Mouse (Mus musculus) intestine, embryonic 16.5 days (tissue): Measurements from ENCODE around the gene Fgfr2. TPM values are rescaled to one million over a fixed set of nuclear protein-coding genes. Genes with fewer than 3 reads are reported as not detected.

Experiments
- ATAC-seq: fragments of 200-750 bp; cut with Nextera tagmentation; 2 replicates; pipeline ENCODE4 v1.8.0; 2017; ENCODE audit warnings: moderate TSS enrichment, moderate library complexity
- H3K27ac ChIP-seq: fragments of 300-500 bp; sonication (generic); 2 replicates; pipeline ENCODE4 v1.5.1; 2014; ENCODE audit warnings: mild to moderate bottlenecking, low read length
- H3K27me3 ChIP-seq: fragments of 300-500 bp; sonication (generic); replicated peaks from 2 replicates; pipeline ENCODE4 v1.6.1; 2014; ENCODE audit warnings: low read length, control low read depth, mixed read lengths; ENCODE audit not compliant: control insufficient read depth, insufficient read depth
- H3K36me3 ChIP-seq: fragments of 300-500 bp; sonication (generic); 2 replicates; pipeline ENCODE4 v1.6.1; 2014; ENCODE audit warnings: low read length, control low read depth; ENCODE audit not compliant: control insufficient read depth, insufficient read depth
- H3K4me1 ChIP-seq: fragments of 300-500 bp; sonication (generic); 2 replicates; pipeline ENCODE4 v1.6.1; 2014; ENCODE audit warnings: low read length, control low read depth, mixed read lengths; ENCODE audit not compliant: control insufficient read depth, insufficient read depth
- H3K4me2 ChIP-seq: fragments of 300-500 bp; sonication (generic); 2 replicates; pipeline ENCODE4 v1.6.1; 2014; ENCODE audit warnings: low read depth, low read length, control low read depth
- H3K4me3 ChIP-seq: fragments of 300-500 bp; sonication (generic); 2 replicates; pipeline ENCODE4 v1.5.1; 2014; ENCODE audit warnings: mild to moderate bottlenecking, low read length
- H3K9ac ChIP-seq: fragments of 300-500 bp; sonication (generic); 2 replicates; pipeline ENCODE4 v1.6.1; 2014; ENCODE audit warnings: low read depth, low read length
- H3K9me3 ChIP-seq: fragments of 300-500 bp; sonication (generic); 2 replicates; pipeline ENCODE4 v1.6.1; 2016; ENCODE audit warnings: low read length, control low read depth; ENCODE audit not compliant: control insufficient read depth
- WGBS: fragments of 180-500 bp; shearing (Covaris S2); extraction: QIAGEN DNeasy Blood & Tissue Kit; methylation state at CpG from one replicate; pipeline ENCODE4 v1.1.7; 2014; 5-methylcytosine and 5-hydroxymethylcytosine counted together
- polyA plus RNA-seq: library from polyadenylated mRNA; unstranded; fragments of >200 nt; fragmentation: Nextera tagmentation; extraction: Ambion mirVana; gene quantifications from 2 replicates; pipeline ENCODE4 v1.2.1, GENCODE M21; 2015

Gene Fgfr2
- polyA plus RNA-seq, 1 experiment from 2014 or later: 47.3 TPM

DNA sequence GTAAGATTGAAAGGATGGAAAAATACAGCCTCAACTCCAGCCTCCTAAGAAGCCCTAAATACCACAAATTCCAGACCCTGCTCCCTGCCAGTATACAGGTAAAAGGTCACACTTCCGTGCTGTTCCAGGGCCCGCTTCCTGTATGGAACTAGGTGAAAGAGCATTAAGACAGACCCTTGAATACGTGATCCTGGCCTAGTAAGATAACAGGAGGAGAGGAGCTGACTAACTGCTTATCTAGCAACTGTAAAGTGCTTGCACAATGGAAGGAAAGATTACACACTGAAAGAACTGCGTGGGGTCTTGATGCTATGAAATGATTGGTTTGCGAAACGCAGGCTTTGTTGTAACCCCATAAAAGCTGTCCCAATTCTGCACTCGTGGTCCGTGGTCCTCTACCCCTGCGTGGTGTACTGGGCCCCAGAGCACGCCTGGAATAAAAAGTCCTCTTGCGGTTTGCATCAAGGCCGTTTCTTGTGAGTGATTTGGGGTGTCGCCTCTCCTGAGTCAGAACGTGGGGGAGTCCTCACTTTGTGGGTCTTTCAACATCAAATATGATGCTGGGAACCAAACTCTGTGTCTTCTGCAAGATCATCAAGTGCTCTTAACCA is 2602.2 kb downstream of the Fgfr2 start:
- H3K4me1 ChIP-seq: peaks cover 6% of the 10 kb centered on the region
- H3K36me3 ChIP-seq: no peaks in the 10 kb centered on the region
- H3K27me3 ChIP-seq: no peaks in the 10 kb centered on the region
- H3K27ac ChIP-seq: peak overlapping the region; percentile 98
- peak overlapping the region; percentile 64; the same call in 1 of the 2 replicates for H3K4me2 ChIP-seq
- 0 out of 2 replicates have a peak overlapping the region, but pooled peaks have one; percentile 93 for H3K4me3 ChIP-seq
- WGBS: 75% methylated on average over 14 of the region's 14 CpGs
- no peak for ATAC-seq
- no peaks in the 10 kb centered on the region for H3K9me3 ChIP-seq
- no peak overlapping the region for H3K9ac ChIP-seq

DNA sequence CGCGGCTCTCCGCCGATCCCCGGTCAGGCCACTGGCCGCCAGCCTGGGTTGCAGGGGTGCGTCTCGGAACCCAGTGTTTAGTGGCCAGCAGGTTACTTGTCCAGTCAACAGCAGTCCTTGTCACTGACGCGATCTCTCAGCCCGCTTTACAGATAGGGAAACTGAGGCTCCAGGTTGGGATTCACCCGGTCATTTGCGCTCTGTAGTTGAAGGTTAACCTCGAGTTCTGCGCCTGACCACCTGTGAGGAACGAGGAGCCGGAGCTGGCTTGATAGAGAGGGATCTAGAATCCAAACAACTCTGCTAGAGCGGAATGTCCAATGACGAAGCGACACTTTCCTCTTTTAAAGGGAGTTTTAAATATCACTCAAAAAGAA is 2603.1 kb downstream of the Fgfr2 start, which contains the start of gene Ate1:
Gene Ate1 (minus strand): TSS at position 321 of the 377 bp plus-strand sequence.
- Histone ChIP-seq H3K27me3 (no peaks in the 10 kb centered on the region), H3K27ac (peak within 1 kb of the TSS; percentile 98), H3K4me3 (peak within 1 kb of the TSS; percentile 93), H3K36me3 (no peaks in the 10 kb centered on the region), H3K4me2 (peak within 1 kb of the TSS; percentile 76), H3K9ac (peak within 1 kb of the TSS; percentile 99), H3K9me3 (no peaks in the 10 kb centered on the region), H3K4me1 (peaks cover 6% of the 10 kb centered on the region)
- 15% methylated on average over 20 of the region's 20 CpGs for WGBS
- ATAC-seq: no peak

GRCm38 (mm10) chr7:130519096-130520048 is 2603.8 kb downstream of the Fgfr2 start:
- Histone ChIP-seq H3K9me3 (no peaks in the 10 kb centered on the region), H3K36me3 (no peaks in the 10 kb centered on the region), H3K9ac (peak overlapping the region; percentile 99), H3K4me3 (peak overlapping the region; percentile 93), H3K4me1 (peaks cover 6% of the 10 kb centered on the region), H3K27ac (peak overlapping the region; percentile 98), H3K4me2 (peak overlapping the region; percentile 76), H3K27me3 (no peaks in the 10 kb centered on the region)
- ATAC-seq: peak; percentile 98
- under 1% methylated on average over 90 of the region's 90 CpGs for WGBS

GRCm38 (mm10) chr7:130518213-130519095 is 2604.7 kb downstream of the Fgfr2 start:
- 20% methylated on average over 26 of the region's 26 CpGs for WGBS

GRCm38 (mm10) chr7:130510243-130510642 is 2612.9 kb downstream of the Fgfr2 start:
- H3K27ac ChIP-seq: no peak overlapping the region
- H3K4me1 ChIP-seq: no peaks in the 10 kb centered on the region
- no peaks in the 10 kb centered on the region for H3K9me3 ChIP-seq
- no peak overlapping the region for H3K4me2 ChIP-seq
- no peak for ATAC-seq
- H3K9ac ChIP-seq: no peak overlapping the region
- WGBS: 93% methylated on average over 5 of the region's 5 CpGs
- no peak overlapping the region for H3K4me3 ChIP-seq
- peaks cover 3% of the 10 kb centered on the region for H3K36me3 ChIP-seq
- no peaks in the 10 kb centered on the region for H3K27me3 ChIP-seq

More at GRCm38 (mm10) chr7:130518213-130519095, 2604.7 kb downstream of the Fgfr2 start:
- Histone ChIP-seq H3K4me2 (peak overlapping the region; percentile 76), H3K27me3 (no peaks in the 10 kb centered on the region), H3K27ac (peak overlapping the region; percentile 88), H3K4me3 (peak overlapping the region; percentile 93), H3K4me1 (peaks cover 6% of the 10 kb centered on the region), H3K36me3 (no peaks in the 10 kb centered on the region), H3K9ac (peak overlapping the region; percentile 99), H3K9me3 (no peaks in the 10 kb centered on the region)
- ATAC-seq: no peak

GRCm38 (mm10) chr7:130503006-130503405 is 2620.1 kb downstream of the Fgfr2 start:
- Histone ChIP-seq H3K4me2 (no peak overlapping the region), H3K36me3 (peaks cover 10% of the 10 kb centered on the region)
- 96% methylated on average over 5 of the region's 5 CpGs for WGBS

GRCm38 (mm10) chr7:130501499-130501898 is 2621.7 kb downstream of the Fgfr2 start:
- no peak overlapping the region for H3K9ac ChIP-seq
- no peaks in the 10 kb centered on the region for H3K4me1 ChIP-seq
- no peak overlapping the region for H3K4me3 ChIP-seq
- H3K27ac ChIP-seq: no peak overlapping the region
- no peaks in the 10 kb centered on the region for H3K27me3 ChIP-seq
- peaks cover 10% of the 10 kb centered on the region for H3K36me3 ChIP-seq
- no peak for ATAC-seq
- 84% methylated on average over 1 of the region's 1 CpGs for WGBS
- H3K4me2 ChIP-seq: no peak overlapping the region
- no peaks in the 10 kb centered on the region for H3K9me3 ChIP-seq

More at GRCm38 (mm10) chr7:130503006-130503405, 2620.1 kb downstream of the Fgfr2 start:
- Histone ChIP-seq H3K27ac (no peak overlapping the region), H3K4me1 (no peaks in the 10 kb centered on the region), H3K4me3 (no peak overlapping the region), H3K27me3 (no peaks in the 10 kb centered on the region), H3K9ac (no peak overlapping the region), H3K9me3 (no peaks in the 10 kb centered on the region)
- no peak for ATAC-seq

- no peaks in the 10 kb centered on the region for H3K9me3 ChIP-seq
- WGBS: 77% methylated on average over 3 of the region's 3 CpGs
- no peak for ATAC-seq
Observed at GRCm38 (mm10) chr7:130493346-130493745, 2629.8 kb downstream of the Fgfr2 start.

More at GRCm38 (mm10) chr7:130493346-130493745, 2629.8 kb downstream of the Fgfr2 start:
- no peaks in the 10 kb centered on the region for H3K27me3 ChIP-seq
- H3K4me1 ChIP-seq: no peaks in the 10 kb centered on the region
- no peak overlapping the region for H3K4me3 ChIP-seq
- no peak overlapping the region for H3K9ac ChIP-seq
- no peak overlapping the region for H3K4me2 ChIP-seq
- H3K36me3 ChIP-seq: no peaks in the 10 kb centered on the region; the same call in 1 of the 2 replicates
- H3K27ac ChIP-seq: no peak overlapping the region
